Mouse (Mus musculus): ENCODE data around the gene Klf17. TPM values are rescaled to one million over a fixed set of nuclear protein-coding genes. Genes with fewer than 3 reads are reported as not detected.

The Klf17 gene
- polyA plus RNA-seq, 1 experiment from 2014 or later = not detected

DNA sequence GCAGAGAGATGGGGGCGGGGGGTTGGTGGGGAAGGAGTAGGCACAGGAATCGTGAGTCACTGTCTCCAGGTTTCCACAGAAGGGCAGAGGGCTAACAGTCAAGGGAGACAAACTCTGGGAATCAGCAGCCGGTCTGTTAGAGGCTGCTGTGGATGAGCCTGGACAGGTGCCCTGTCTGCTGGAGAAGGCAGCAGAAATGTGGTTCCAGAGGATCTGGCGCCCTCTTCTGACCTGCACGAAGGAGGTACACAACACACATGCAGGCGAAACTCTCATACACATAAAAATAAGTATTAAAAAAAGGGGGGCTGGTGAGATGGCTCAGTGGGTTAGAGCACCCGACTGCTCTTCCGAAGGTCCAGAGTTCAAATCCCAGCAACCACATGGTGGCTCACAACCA lies 27.9 kb downstream of the Klf17 start:
- Histone ChIP-seq H3K36me3 (no peaks in the 10 kb centered on the region), H3K27ac (no peak overlapping the region), H3K9ac (no peak overlapping the region), H3K9me3 (no peaks in the 10 kb centered on the region), H3K27me3 (no peaks in the 10 kb centered on the region), H3K4me2 (no peak overlapping the region), H3K4me1 (no peaks in the 10 kb centered on the region), H3K4me3 (no peak overlapping the region)
- 50% methylated on average over 8 of the region's 8 CpGs for WGBS
- no peak for ATAC-seq (ENCODE audit: insufficient number of reproducible peaks, insufficient read depth, low FRiP score, low TSS enrichment, low read depth)

DNA sequence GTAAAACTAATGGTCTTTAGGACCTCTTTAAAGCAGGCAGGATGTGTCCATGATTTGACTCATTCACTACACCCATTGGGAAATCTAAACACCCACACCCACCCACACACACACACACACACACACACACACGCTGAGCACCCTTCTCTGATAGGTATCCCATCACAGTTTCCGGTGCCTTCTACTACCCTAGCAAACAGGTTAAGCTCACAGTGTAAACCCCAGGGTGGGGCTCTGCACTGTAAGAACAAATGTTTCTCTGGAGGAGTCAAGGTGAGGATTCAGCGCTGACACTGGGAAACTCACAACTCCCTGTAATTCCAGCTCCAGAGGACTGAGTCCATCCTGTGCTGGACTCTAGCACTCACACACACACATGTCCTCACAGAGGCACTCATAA lies 33.5 kb downstream of the Klf17 start:
- Histone ChIP-seq H3K36me3 (no peaks in the 10 kb centered on the region), H3K27me3 (no peaks in the 10 kb centered on the region), H3K9ac (no peak overlapping the region), H3K4me1 (no peaks in the 10 kb centered on the region), H3K4me2 (no peak overlapping the region), H3K27ac (no peak overlapping the region), H3K9me3 (no peaks in the 10 kb centered on the region), H3K4me3 (no peak overlapping the region)
- no peak for ATAC-seq (ENCODE audit: insufficient number of reproducible peaks, insufficient read depth, low FRiP score, low TSS enrichment, low read depth)
- 81% methylated on average over 3 of the region's 3 CpGs for WGBS

GRCm38 (mm10) chr4:117724112-117724511 lies 41.3 kb downstream of the Klf17 start, which contains the start of gene Gm12845:
Gene Gm12845, plus strand, starts transcription at chr4:117724412.
- WGBS = 87% methylated on average over 1 of the region's 1 CpGs
- no peak within 1 kb of the TSS for H3K27ac ChIP-seq
- H3K27me3 ChIP-seq = no peaks in the 10 kb centered on the region
- no peak for ATAC-seq (ENCODE audit: insufficient number of reproducible peaks, insufficient read depth, low FRiP score, low TSS enrichment, low read depth)
- H3K4me2 ChIP-seq = no peak within 1 kb of the TSS
- no peak within 1 kb of the TSS for H3K9ac ChIP-seq
- H3K36me3 ChIP-seq = no peaks in the 10 kb centered on the region
- no peak within 1 kb of the TSS for H3K4me3 ChIP-seq
- H3K9me3 ChIP-seq = no peaks in the 10 kb centered on the region
- H3K4me1 ChIP-seq = no peaks in the 10 kb centered on the region

DNA sequence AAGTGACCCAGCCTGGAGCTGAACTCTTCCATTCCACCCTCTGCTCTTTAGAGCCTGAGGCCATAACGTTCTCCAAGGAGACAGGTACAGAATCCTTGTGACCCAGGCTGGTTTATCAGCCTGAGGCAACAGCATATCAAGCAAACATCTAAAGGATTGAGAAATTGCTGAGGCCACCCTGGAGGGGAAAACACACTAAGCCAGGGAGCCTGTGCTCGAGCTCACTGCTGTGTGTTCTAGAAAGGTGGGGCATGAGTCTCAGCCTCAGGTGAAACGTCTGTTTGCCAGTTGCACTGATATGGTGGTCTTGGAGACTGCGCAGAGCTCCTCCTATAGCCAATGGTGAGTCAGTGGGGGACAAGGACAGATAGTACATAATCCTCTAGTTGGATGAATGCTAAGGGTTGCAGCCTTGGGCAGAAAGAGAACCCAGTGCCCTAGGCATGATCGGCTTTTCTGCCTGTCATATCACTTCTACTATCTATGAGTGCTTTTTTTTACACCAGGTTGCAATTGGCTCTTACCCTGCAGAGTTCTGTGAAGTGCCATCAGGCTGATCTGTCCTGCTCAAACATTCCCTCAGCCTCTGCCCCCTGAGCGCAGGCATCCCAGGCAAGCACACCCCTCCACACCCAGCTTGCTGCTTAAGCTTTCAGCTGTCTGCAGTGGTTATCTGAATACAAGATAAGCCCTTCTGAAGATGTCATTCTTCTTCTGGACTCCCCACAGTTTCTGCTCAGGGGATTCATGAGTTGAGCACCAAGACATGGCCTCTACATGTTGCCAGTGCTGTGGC lies 51.9 kb downstream of the Klf17 start:
- Histone ChIP-seq H3K36me3 (no peaks in the 10 kb centered on the region), H3K4me2 (no peak overlapping the region), H3K27me3 (no peaks in the 10 kb centered on the region), H3K9ac (no peak overlapping the region), H3K4me3 (no peak overlapping the region), H3K27ac (no peak overlapping the region), H3K9me3 (no peaks in the 10 kb centered on the region), H3K4me1 (no peaks in the 10 kb centered on the region)
- ATAC-seq (ENCODE audit: insufficient number of reproducible peaks, insufficient read depth, low FRiP score, low TSS enrichment, low read depth) = no peak
- 72% methylated on average over 6 of the region's 6 CpGs for WGBS

GRCm38 (mm10) chr4:117712314-117712713 lies 53.1 kb downstream of the Klf17 start:
- no peaks in the 10 kb centered on the region for H3K36me3 ChIP-seq
- no peak overlapping the region for H3K27ac ChIP-seq
- no peak overlapping the region for H3K4me3 ChIP-seq
- no peak overlapping the region for H3K9ac ChIP-seq
- no peak overlapping the region for H3K4me2 ChIP-seq
- H3K4me1 ChIP-seq = no peaks in the 10 kb centered on the region
- WGBS = 85% methylated on average over 3 of the region's 3 CpGs
- H3K27me3 ChIP-seq = no peaks in the 10 kb centered on the region
- ATAC-seq (ENCODE audit: insufficient number of reproducible peaks, insufficient read depth, low FRiP score, low TSS enrichment, low read depth) = no peak
- H3K9me3 ChIP-seq = no peaks in the 10 kb centered on the region

DNA sequence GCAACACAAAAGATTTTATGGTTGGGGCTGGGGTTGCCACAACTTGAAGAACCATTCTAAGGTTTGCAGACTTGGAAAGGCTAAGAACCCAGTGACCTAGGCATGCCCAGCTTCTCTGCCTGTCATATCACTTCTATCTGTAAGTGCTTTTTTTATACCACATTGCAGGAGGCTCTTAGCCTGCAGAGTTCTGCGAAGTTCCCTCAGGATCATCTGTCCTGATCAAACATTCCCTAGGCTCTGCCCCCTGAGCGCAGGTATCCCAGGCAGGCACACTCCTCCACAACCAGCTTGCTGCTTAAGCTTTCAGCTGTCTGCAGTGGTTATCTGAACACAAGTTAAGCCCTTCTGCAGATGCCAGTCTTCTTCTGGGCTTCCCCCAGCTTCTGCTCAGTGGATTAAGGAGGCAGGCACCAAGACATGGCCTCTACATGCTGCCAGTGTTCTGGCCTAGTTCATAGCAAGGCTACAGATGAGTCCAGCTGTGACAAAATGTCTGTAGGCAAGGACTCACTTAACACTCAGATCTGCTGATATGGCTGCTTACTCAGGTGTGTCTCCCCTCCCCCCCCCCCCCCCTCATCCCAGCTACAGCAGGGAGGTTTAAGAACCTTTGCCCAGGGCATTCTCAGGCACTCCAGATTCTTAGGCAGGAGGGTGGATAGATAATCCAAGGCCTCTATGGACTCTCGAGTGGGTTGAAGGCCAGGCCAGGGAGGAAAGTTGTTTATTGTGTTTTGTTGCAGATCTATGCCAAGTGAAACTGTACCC lies 56.5 kb downstream of the Klf17 start:
- Histone ChIP-seq H3K4me2 (no peak overlapping the region), H3K4me3 (no peak overlapping the region), H3K27ac (no peak overlapping the region), H3K4me1 (no peaks in the 10 kb centered on the region), H3K27me3 (no peaks in the 10 kb centered on the region), H3K36me3 (no peaks in the 10 kb centered on the region), H3K9me3 (no peaks in the 10 kb centered on the region), H3K9ac (no peak overlapping the region)
- ATAC-seq (ENCODE audit: insufficient number of reproducible peaks, insufficient read depth, low FRiP score, low TSS enrichment, low read depth) = no peak
- WGBS = 76% methylated on average over 3 of the region's 3 CpGs

Other genes with a start within 250 kb of the Klf17 start
- 166 and 168 TPM in 2 replicates for gene Eri3, start 215.3 kb downstream of the Klf17 start, polyA plus RNA-seq (2015; fragmentation: Nextera tagmentation; extraction: Ambion mirVana)
- gene Dmap1, start 83.4 kb downstream of the Klf17 start, polyA plus RNA-seq (2015; fragmentation: Nextera tagmentation; extraction: Ambion mirVana) = 73.0 and 77.1 TPM in 2 replicates
- gene Gm12845, start 41.2 kb downstream of the Klf17 start, polyA plus RNA-seq (2015; fragmentation: Nextera tagmentation; extraction: Ambion mirVana) = not detected in 2 replicates
- 12.7 and 12.9 TPM in 2 replicates for gene Slc6a9, start 68.9 kb upstream of the Klf17 start, polyA plus RNA-seq (2015; fragmentation: Nextera tagmentation; extraction: Ambion mirVana)
- gene Ccdc24, start 106.9 kb upstream of the Klf17 start, polyA plus RNA-seq (2015; fragmentation: Nextera tagmentation; extraction: Ambion mirVana) = 1.9 and 2.3 TPM in 2 replicates
- gene B4galt2, start 117.8 kb upstream of the Klf17 start, polyA plus RNA-seq (2015; fragmentation: Nextera tagmentation; extraction: Ambion mirVana) = 33.8 and 38.7 TPM in 2 replicates
- gene Atp6v0b, start 121.7 kb upstream of the Klf17 start, polyA plus RNA-seq (2015; fragmentation: Nextera tagmentation; extraction: Ambion mirVana) = 183 and 186 TPM in 2 replicates
- gene Dph2, start 126.4 kb upstream of the Klf17 start, polyA plus RNA-seq (2015; fragmentation: Nextera tagmentation; extraction: Ambion mirVana) = 19.2 and 20.2 TPM in 2 replicates
- 46.0 and 47.3 TPM in 2 replicates for gene Ipo13, start 149.4 kb upstream of the Klf17 start, polyA plus RNA-seq (2015; fragmentation: Nextera tagmentation; extraction: Ambion mirVana)
- gene Artn, start 164.1 kb upstream of the Klf17 start, polyA plus RNA-seq (2015; fragmentation: Nextera tagmentation; extraction: Ambion mirVana) = 3.1 and 3.6 TPM in 2 replicates

All from embryonic facial prominence, embryonic 13.5 days (tissue).